Comparison of ENCODE assay signal across 8 mouse cellular contexts in the genomic region with DNA sequence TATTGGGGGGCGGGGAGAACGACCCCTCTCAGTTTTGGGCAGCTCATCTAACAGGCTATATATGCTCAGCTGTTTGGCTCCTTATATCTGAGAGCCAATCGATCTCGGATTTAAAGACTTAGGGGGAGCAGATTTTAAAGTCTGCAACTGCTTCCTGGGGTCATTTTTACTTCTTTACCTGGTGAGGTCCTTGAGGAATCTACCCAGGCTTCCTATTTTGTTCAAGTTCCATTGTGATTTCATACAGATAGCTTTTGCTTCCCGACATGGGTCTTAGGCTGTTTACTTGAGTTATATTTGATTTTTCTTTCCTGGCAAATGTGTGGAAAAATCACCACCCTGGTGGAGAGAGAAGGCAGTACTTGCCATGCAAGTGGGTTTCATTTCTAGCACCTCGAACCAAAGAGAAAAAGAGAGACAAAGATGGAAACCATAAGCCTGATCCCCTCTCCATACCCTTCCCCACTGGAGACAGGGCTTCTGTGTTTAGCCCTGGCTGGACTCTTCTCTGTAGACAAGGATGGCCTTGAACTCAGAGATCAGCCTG. TPM values are rescaled to one million over a fixed set of nuclear protein-coding genes. Genes with fewer than 3 reads are reported as not detected.
A peak's percentile ranks its signal among the peaks of the same experiment; 100 is the strongest.
DNase-seq lines count a peak whose midpoint lies in the region; ATAC-seq and TF ChIP-seq lines count a peak whose summit lies in the region.

No protein-coding gene starts in this region.

- H3K9ac ChIP-seq in lung, embryonic 14.5 days = peak overlapping the region; percentile 88
- H3K9ac ChIP-seq in embryonic facial prominence, embryonic 12.5 days = peak overlapping the region; percentile 82
- H3K9ac ChIP-seq in limb, embryonic 11.5 days (ENCODE audit: low read length) = peak overlapping the region; percentile 91; the same call in 1 of the 2 replicates

- peaks cover 2% of the 10 kb centered on the region; the same call in 1 of the 2 replicates for H3K4me1 ChIP-seq in lung, embryonic 14.5 days (ENCODE audit: insufficient read depth)
- H3K4me1 ChIP-seq in embryonic facial prominence, embryonic 12.5 days = peaks cover 9% of the 10 kb centered on the region; the same call in 1 of the 2 replicates
- H3K4me1 ChIP-seq in limb, embryonic 11.5 days (ENCODE audit: control insufficient read depth, insufficient read depth, low read length) = peaks cover 7% of the 10 kb centered on the region; the same call in 1 of the 2 replicates

- DNase-seq in lung, embryonic 14.5 days = peak; percentile 17
- DNase-seq in lung, postnatal 10 days = no peak
- DNase-seq in limb, embryonic 11.5 days (ENCODE audit: low spot score) = no peak
- DNase-seq in retina, postnatal 1 day = peak; percentile 17
- no peak for DNase-seq in left cerebral cortex, postnatal 10 days (ENCODE audit: extremely low spot score in 1 of 2, low spot score in 2 of 2)
- DNase-seq in kidney, postnatal 14 days = no peak
- no peak for DNase-seq in left cerebral cortex, postnatal 25 days (ENCODE audit: low spot score in 2 of 2)

- H3K4me3 ChIP-seq in lung, embryonic 14.5 days (ENCODE audit: low read depth, low read length) = peak overlapping the region; percentile 84
- peak overlapping the region; percentile 91 for H3K4me3 ChIP-seq in embryonic facial prominence, embryonic 12.5 days
- H3K4me3 ChIP-seq in limb, embryonic 11.5 days (ENCODE audit: low read depth, low read length) = peak overlapping the region; percentile 92

- intact Hi-C loops in left cerebral cortex, postnatal 10 days (cut with DNase I) = no loop called here
- intact Hi-C loops in left cerebral cortex, postnatal 25 days (cut with DNase I) = loop anchor here (2.0 to 5.0 kb wide), 2 partner anchors 29 to 42 kb away; a partner anchor contains a TSS

- no peak for ATAC-seq in lung, embryonic 14.5 days (ENCODE audit: insufficient read depth)
- no peak for ATAC-seq in embryonic facial prominence, embryonic 12.5 days (ENCODE audit: insufficient number of reproducible peaks, insufficient read depth, low FRiP score, low TSS enrichment)
- no peak for ATAC-seq in limb, embryonic 11.5 days (ENCODE audit: insufficient number of reproducible peaks, low FRiP score, low TSS enrichment, low read depth)

- 23% methylated on average over 6 of the region's 6 CpGs for WGBS in lung, embryonic 14.5 days
- 52% methylated on average over 6 of the region's 6 CpGs for WGBS in embryonic facial prominence, embryonic 12.5 days
- 40% methylated on average over 6 of the region's 6 CpGs for WGBS in limb, embryonic 11.5 days

- peak; percentile 38; the same call in 1 of the 2 replicates for TF ChIP-seq CTCF in lung, embryonic 14.5 days (IDR thresholded peaks at IDR 0.05; ENCODE audit: low read depth)

- H3K9me3 ChIP-seq in lung, embryonic 14.5 days (ENCODE audit: low read depth, low read length) = no peaks in the 10 kb centered on the region
- H3K9me3 ChIP-seq in embryonic facial prominence, embryonic 12.5 days = no peaks in the 10 kb centered on the region
- no peaks in the 10 kb centered on the region for H3K9me3 ChIP-seq in limb, embryonic 11.5 days (ENCODE audit: control insufficient read depth, low read length)

- H3K4me2 ChIP-seq in lung, embryonic 14.5 days = peak overlapping the region; percentile 93
- H3K4me2 ChIP-seq in embryonic facial prominence, embryonic 12.5 days (replicated peaks) = peak overlapping the region; percentile 91
- peak overlapping the region; percentile 94 for H3K4me2 ChIP-seq in limb, embryonic 11.5 days (ENCODE audit: low read depth, severe bottlenecking)

- H3K27me3 ChIP-seq in lung, embryonic 14.5 days (ENCODE audit: insufficient read depth, low read length) = no peaks in the 10 kb centered on the region
- no peaks in the 10 kb centered on the region for H3K27me3 ChIP-seq in embryonic facial prominence, embryonic 12.5 days
- H3K27me3 ChIP-seq in limb, embryonic 11.5 days (ENCODE audit: control insufficient read depth, insufficient read depth, low read length) = no peaks in the 10 kb centered on the region

- H3K36me3 ChIP-seq in lung, embryonic 14.5 days (ENCODE audit: insufficient read depth) = no peaks in the 10 kb centered on the region
- H3K36me3 ChIP-seq in embryonic facial prominence, embryonic 12.5 days = no peaks in the 10 kb centered on the region
- no peaks in the 10 kb centered on the region for H3K36me3 ChIP-seq in limb, embryonic 11.5 days (ENCODE audit: control insufficient read depth, insufficient read depth, low read length)

- no peak overlapping the region for H3K27ac ChIP-seq in lung, embryonic 14.5 days (ENCODE audit: low read depth)
- no peak overlapping the region for H3K27ac ChIP-seq in embryonic facial prominence, embryonic 12.5 days
- no peak overlapping the region for H3K27ac ChIP-seq in limb, embryonic 11.5 days (replicated peaks; ENCODE audit: low read depth, low read length)

RNA-seq across cellular contexts. Expression of a gene that starts 1.4 kb away (rescaled TPM):
- polyA plus RNA-seq in lung, embryonic 14.5 days (2014; fragmentation: Nextera tagmentation; extraction: Ambion mirVana) = 80.6 and 85.0 TPM in 2 replicates
- 52.8 and 66.5 TPM in 2 replicates for polyA plus RNA-seq in embryonic facial prominence, embryonic 12.5 days (2016; fragmentation: Nextera tagmentation; extraction: Ambion mirVana)
- 101 and 107 TPM in 2 replicates for polyA plus RNA-seq in limb, embryonic 11.5 days (2014; fragmentation: Nextera tagmentation; extraction: Ambion mirVana)
- 10 to 100 TPM; 28.5 to 29.2 TPM for total RNA-seq in left cerebral cortex, postnatal 10 days (2021)
- 10 to 100 TPM; 27.6 to 32.4 TPM for total RNA-seq in left cerebral cortex, postnatal 25 days (2021)

RNA-seq across cellular contexts. Expression of a gene that starts 19.8 kb away (rescaled TPM):
- polyA plus RNA-seq in lung, embryonic 14.5 days (2014; fragmentation: Nextera tagmentation; extraction: Ambion mirVana) = 3.5 and 3.8 TPM in 2 replicates
- 18.2 and 18.4 TPM in 2 replicates for polyA plus RNA-seq in embryonic facial prominence, embryonic 12.5 days (2016; fragmentation: Nextera tagmentation; extraction: Ambion mirVana)
- polyA plus RNA-seq in limb, embryonic 11.5 days (2014; fragmentation: Nextera tagmentation; extraction: Ambion mirVana) = 5.9 and 6.7 TPM in 2 replicates
- 10 to 100 TPM; 24.6 to 25.3 TPM for total RNA-seq in left cerebral cortex, postnatal 10 days (2021)
- total RNA-seq in left cerebral cortex, postnatal 25 days (2021) = 10 to 100 TPM; 25.4 to 27.5 TPM

RNA-seq across cellular contexts. Expression of a gene that starts 33.2 kb away (rescaled TPM):
- polyA plus RNA-seq in lung, embryonic 14.5 days (2014; fragmentation: Nextera tagmentation; extraction: Ambion mirVana) = 29.6 and 31.1 TPM in 2 replicates
- 10.4 and 11.3 TPM in 2 replicates for polyA plus RNA-seq in embryonic facial prominence, embryonic 12.5 days (2016; fragmentation: Nextera tagmentation; extraction: Ambion mirVana)
- 4.6 and 5.6 TPM in 2 replicates for polyA plus RNA-seq in limb, embryonic 11.5 days (2014; fragmentation: Nextera tagmentation; extraction: Ambion mirVana)
- total RNA-seq in left cerebral cortex, postnatal 10 days (2021) = not detected
- not detected for total RNA-seq in left cerebral cortex, postnatal 25 days (2021)

RNA-seq across cellular contexts. Expression of a gene that starts 40.7 kb away (rescaled TPM):
- polyA plus RNA-seq in lung, embryonic 14.5 days (2014; fragmentation: Nextera tagmentation; extraction: Ambion mirVana) = 36.7 and 38.6 TPM in 2 replicates
- 41.7 and 43.4 TPM in 2 replicates for polyA plus RNA-seq in embryonic facial prominence, embryonic 12.5 days (2016; fragmentation: Nextera tagmentation; extraction: Ambion mirVana)
- 50.8 and 52.9 TPM in 2 replicates for polyA plus RNA-seq in limb, embryonic 11.5 days (2014; fragmentation: Nextera tagmentation; extraction: Ambion mirVana)
- 10 to 100 TPM; 28.8 to 30.4 TPM for total RNA-seq in left cerebral cortex, postnatal 10 days (2021)
- 10 to 100 TPM; 24.2 to 29.5 TPM for total RNA-seq in left cerebral cortex, postnatal 25 days (2021)

RNA-seq across cellular contexts. Expression of a gene that starts 40.7 kb away (rescaled TPM):
- polyA plus RNA-seq in lung, embryonic 14.5 days (2014; fragmentation: Nextera tagmentation; extraction: Ambion mirVana) = 48.7 and 53.9 TPM in 2 replicates
- polyA plus RNA-seq in embryonic facial prominence, embryonic 12.5 days (2016; fragmentation: Nextera tagmentation; extraction: Ambion mirVana) = 56.9 and 57.3 TPM in 2 replicates
- polyA plus RNA-seq in limb, embryonic 11.5 days (2014; fragmentation: Nextera tagmentation; extraction: Ambion mirVana) = 61.7 and 61.8 TPM in 2 replicates
- 10 to 100 TPM; 42.5 to 43.2 TPM for total RNA-seq in left cerebral cortex, postnatal 10 days (2021)
- total RNA-seq in left cerebral cortex, postnatal 25 days (2021) = 10 to 100 TPM; 34.4 to 37.6 TPM

Comparison
In these comparisons a context has a peak if more than half of its experiments do, and no peak if none do; other contexts are left out.
1. DNase-seq: peak in lung, embryonic 14.5 days (single experiment) and retina, postnatal 1 day (single experiment); none in lung, postnatal 10 days (single experiment), limb, embryonic 11.5 days (single experiment), left cerebral cortex, postnatal 10 days (0 of 2), kidney, postnatal 14 days (single experiment) and left cerebral cortex, postnatal 25 days (0 of 2).
2. Peak in every context shown above with its lines, with median percentiles within 50 percentile points of each other: H3K4me2 ChIP-seq, H3K4me3 ChIP-seq and H3K9ac ChIP-seq.